Mouse (Mus musculus): ENCODE data around the gene Ide. TPM values are rescaled to one million over a fixed set of nuclear protein-coding genes. Genes with fewer than 3 reads are reported as not detected.

Gene Ide
- 41.2 and 43.2 TPM in 2 replicates for polyA plus RNA-seq (2015; fragmentation: Nextera tagmentation; extraction: Ambion mirVana)

DNA sequence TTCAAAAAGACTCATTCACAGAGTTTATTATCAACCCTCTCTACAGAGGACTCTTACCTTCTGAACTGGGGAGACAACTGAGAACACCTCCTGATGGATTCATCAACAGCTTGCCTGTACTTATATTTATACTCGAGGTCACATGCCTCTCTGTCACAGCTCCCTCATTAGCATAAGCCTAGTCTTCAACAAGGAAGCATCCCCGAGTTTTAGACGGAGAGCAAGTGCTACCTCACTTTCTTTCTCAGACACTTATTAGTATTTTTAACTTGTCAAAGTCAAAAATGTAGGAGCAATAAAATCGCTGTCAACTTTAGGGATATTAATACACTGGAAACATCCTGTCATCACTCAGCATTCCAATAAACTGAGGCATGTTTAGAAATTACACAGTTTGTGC, at the start of gene Ide:
Gene Ide, minus strand, starts transcription at position 101 of the 400 bp plus-strand sequence.
- ATAC-seq (ENCODE audit: low FRiP score, low read depth) = no peak
- 79% methylated on average over 4 of the region's 4 CpGs for WGBS
- Histone ChIP-seq H3K27me3 (no peaks in the 10 kb centered on the region), H3K27ac (replicated peaks) (no peak within 1 kb of the TSS), H3K4me2 (no peak within 1 kb of the TSS), H3K4me1 (replicated peaks) (no peaks in the 10 kb centered on the region), H3K4me3 (no peak within 1 kb of the TSS), H3K9ac (no peak within 1 kb of the TSS), H3K9me3 (no peaks in the 10 kb centered on the region), H3K36me3 (no peaks in the 10 kb centered on the region)

DNA sequence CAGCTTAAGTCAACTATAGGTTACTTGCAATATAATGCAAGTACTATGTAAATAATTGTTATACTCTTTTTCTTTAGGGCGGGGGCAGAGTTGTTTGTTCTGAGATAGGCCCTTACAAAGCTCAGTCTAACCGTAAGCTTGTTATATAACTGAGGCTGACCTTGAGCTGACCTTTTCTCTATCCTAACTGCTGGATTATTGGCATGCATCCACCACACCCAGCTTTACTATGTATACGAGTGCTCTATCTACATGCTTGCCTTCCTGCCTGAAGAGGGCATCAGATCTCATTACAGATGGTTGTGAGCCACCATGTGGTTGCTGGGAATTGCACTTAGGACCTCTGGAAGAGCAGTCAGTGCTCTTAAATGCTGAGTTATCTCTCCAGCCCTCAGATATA, 48.5 kb upstream of the Ide start:
- Histone ChIP-seq H3K27me3 (no peaks in the 10 kb centered on the region), H3K36me3 (0 out of 2 replicates have a peak, but pooled peaks cover 6% of the 10 kb centered on the region), H3K9ac (no peak overlapping the region), H3K4me1 (replicated peaks) (no peaks in the 10 kb centered on the region), H3K4me3 (no peak overlapping the region), H3K4me2 (no peak overlapping the region), H3K27ac (replicated peaks) (no peak overlapping the region), H3K9me3 (no peaks in the 10 kb centered on the region)
- ATAC-seq (ENCODE audit: low FRiP score, low read depth) = no peak
- WGBS = 79% methylated on average over 3 of the region's 3 CpGs

DNA sequence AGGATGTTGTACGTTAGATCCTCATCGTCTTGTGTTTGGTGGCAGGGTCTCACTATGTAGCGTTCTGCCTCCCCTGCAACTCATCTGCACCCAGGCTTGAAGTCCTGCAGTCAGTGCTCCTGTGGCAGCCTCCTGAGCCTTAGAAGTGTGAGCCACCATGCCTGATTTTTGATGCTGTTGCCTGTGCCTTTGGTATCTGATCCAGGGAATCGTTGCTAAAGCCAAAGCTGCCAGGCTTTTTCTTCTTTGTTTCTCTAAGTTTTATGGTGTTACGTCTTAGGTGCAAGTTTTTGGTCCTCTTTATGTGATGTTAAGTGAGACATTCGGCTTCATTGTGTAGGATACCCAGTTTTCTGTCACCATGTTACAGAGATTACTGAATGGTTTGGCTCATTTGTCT, 41.2 kb upstream of the Ide start:
- peaks cover 13% of the 10 kb centered on the region for H3K4me1 ChIP-seq (replicated peaks)
- H3K4me3 ChIP-seq = no peak overlapping the region
- no peaks in the 10 kb centered on the region for H3K9me3 ChIP-seq
- 84% methylated on average over 6 of the region's 6 CpGs for WGBS
- no peak overlapping the region for H3K9ac ChIP-seq
- H3K27ac ChIP-seq (replicated peaks) = no peak overlapping the region
- no peak for ATAC-seq (ENCODE audit: low FRiP score, low read depth)
- no peak overlapping the region for H3K4me2 ChIP-seq
- no peaks in the 10 kb centered on the region for H3K27me3 ChIP-seq
- no peaks in the 10 kb centered on the region for H3K36me3 ChIP-seq

DNA sequence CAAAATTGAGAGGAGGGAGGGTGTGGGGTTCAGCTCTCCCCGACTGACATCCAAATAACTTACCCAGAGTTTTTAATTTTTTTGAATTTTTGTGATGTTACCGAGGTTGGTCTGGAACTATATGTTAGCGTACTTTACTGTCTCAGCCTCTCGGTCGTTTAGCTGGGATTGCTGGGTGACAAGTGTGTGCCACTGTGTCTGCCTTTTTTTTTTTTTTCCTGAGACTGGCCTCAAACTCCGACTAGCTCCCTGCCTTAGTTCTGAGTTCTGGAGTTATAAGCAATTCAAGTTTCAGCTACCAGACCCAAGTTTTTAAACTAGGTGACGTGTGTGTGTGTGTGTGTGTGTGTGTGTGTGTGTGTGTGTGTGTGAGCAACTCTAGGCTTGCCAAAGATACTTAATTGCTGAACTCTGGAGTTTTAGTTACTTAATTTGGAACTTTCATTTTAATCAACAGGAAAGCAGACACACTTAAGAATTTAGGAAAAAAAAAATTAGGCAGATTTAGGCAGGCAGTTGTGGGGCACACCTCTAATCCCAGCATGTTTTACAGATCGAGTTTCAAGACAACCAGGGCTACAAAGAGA, 39.8 kb upstream of the Ide start:
- no peaks in the 10 kb centered on the region for H3K36me3 ChIP-seq
- H3K4me3 ChIP-seq = peak overlapping the region; percentile 92
- WGBS = 30% methylated on average over 8 of the region's 8 CpGs
- H3K27me3 ChIP-seq = no peaks in the 10 kb centered on the region
- no peak for ATAC-seq (ENCODE audit: low FRiP score, low read depth)
- peak overlapping the region; percentile 88 for H3K4me2 ChIP-seq
- no peaks in the 10 kb centered on the region for H3K9me3 ChIP-seq
- H3K27ac ChIP-seq (replicated peaks) = no peak overlapping the region
- H3K4me1 ChIP-seq (replicated peaks) = peaks cover 13% of the 10 kb centered on the region
- H3K9ac ChIP-seq = no peak overlapping the region

DNA sequence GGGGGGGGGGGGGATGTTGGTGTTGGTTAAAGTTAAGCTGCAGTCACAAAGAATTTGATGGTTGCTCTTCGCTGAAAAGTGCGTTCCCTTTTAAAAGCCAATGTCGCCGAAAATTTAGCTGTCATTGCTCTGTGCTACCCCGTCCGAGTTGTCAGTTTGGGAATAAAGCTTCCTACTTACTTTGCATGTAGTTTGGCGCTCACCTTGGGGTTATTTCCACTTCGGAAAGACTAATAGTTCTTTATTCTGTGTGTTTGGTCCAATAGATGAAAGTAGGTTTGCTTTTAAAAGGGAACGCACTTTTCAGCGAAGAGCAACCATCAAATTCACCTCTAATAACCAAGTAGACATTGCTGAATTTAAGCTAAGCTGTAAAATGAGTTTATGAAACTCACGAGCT, 39.2 kb upstream of the Ide start:
- Histone ChIP-seq H3K9me3 (no peaks in the 10 kb centered on the region), H3K4me3 (peak overlapping the region; percentile 92), H3K9ac (peak overlapping the region; percentile 25; the same call in 1 of the 2 replicates), H3K36me3 (no peaks in the 10 kb centered on the region), H3K4me2 (peak overlapping the region; percentile 88), H3K27ac (replicated peaks) (no peak overlapping the region), H3K4me1 (replicated peaks) (peaks cover 13% of the 10 kb centered on the region), H3K27me3 (no peaks in the 10 kb centered on the region)
- no peak for ATAC-seq (ENCODE audit: low FRiP score, low read depth)
- WGBS = 3% methylated on average over 11 of the region's 11 CpGs

DNA sequence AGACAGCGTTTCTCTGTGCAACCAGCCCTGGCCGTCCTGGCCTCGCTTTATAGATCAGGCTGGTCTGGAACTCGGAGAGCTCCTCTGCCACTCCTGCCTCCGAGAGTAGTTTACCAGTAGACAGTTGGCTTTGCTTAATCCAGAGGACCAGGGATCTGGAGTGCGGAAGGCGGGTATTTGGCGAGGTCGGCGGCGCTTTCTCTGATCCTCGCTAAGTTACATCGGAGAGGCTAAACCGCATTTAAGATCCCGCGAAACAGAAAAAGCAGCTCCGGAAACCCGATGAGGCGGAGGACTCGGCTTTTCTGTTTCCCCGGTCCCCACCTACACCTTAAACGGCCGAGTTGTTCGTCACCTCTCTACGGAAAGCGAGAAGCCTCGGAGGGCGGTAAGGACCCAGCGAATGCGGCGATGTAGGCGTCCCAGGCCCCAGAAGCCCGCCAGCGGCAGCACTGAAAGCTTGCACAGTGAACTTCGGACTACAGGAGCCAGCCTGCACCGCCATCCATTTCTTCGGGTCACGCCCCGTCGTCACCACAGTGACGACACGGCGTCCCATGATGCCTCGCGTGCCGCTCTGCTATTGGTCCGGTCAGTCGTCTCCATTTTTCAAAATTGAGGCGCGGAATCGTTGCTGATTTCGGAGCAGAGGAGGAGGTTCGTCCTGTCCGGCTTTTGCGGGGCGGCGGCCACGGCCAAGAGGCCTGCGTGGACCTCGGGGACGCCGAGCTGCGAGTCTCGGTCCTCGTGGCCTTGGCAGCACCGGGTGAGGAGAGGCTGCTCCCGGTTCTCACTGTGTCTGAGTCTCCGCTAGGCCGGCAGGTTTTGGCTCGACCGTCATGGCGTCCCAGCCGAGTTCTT, 38.3 kb upstream of the Ide start, which contains the start of gene Kif11:
Gene Kif11, plus strand, starts transcription at position 649 of the 861 bp plus-strand sequence.
- Histone ChIP-seq H3K36me3 (no peaks in the 10 kb centered on the region), H3K9me3 (no peaks in the 10 kb centered on the region), H3K4me1 (replicated peaks) (peaks cover 13% of the 10 kb centered on the region), H3K9ac (peak within 1 kb of the TSS; percentile 75), H3K4me2 (peak within 1 kb of the TSS; percentile 88), H3K4me3 (peak within 1 kb of the TSS; percentile 92), H3K27ac (replicated peaks) (peak within 1 kb of the TSS; percentile 95), H3K27me3 (no peaks in the 10 kb centered on the region)
- peak; percentile 99 for ATAC-seq (ENCODE audit: low FRiP score, low read depth)
- under 1% methylated on average over 73 of the region's 73 CpGs for WGBS

DNA sequence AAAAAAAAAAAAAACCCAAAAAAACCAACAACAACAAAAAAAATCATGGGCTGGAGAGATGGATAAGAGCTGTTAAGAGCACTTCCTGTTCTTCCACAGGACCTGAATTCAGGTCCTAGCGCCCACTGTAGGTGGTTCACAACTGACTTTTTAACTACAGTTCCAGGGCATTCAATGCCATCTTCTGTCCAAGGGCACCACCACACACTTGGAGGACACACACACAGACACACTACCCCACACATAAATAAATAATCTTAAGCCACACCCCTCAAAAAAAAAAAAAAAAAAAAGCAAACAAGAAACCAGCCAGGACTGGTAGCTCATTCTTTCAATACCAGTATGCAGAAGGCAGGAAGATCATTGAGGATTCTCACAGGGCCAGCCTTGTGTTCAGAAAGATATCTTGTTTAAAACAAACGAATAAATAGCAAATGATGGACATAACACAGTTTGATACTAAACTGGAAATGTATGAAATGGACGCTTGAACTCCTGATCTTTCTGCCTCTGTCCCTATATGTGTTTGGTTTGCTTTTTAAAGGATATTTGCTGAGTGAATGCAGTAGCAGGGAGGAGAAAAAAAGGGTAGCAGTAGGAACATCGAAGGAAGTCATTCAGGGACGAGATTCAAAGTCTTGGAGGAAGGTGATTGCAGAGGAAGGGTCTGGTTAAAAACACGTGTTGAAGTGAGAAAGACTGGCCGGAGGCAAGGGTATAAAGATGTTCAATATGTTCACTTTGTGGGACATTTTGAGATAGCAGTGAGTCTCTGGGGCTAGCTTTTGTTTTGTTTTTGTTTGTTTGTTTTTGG, 37.5 kb upstream of the Ide start:
- H3K27ac ChIP-seq (replicated peaks) = peak overlapping the region; percentile 95
- 25% methylated on average over 7 of the region's 7 CpGs for WGBS
- no peaks in the 10 kb centered on the region for H3K27me3 ChIP-seq
- H3K4me2 ChIP-seq = peak overlapping the region; percentile 88
- peak overlapping the region; percentile 75 for H3K9ac ChIP-seq
- H3K9me3 ChIP-seq = no peaks in the 10 kb centered on the region
- H3K4me3 ChIP-seq = peak overlapping the region; percentile 92
- peaks cover 13% of the 10 kb centered on the region for H3K4me1 ChIP-seq (replicated peaks)
- ATAC-seq (ENCODE audit: low FRiP score, low read depth) = no peak
- H3K36me3 ChIP-seq = no peaks in the 10 kb centered on the region

DNA sequence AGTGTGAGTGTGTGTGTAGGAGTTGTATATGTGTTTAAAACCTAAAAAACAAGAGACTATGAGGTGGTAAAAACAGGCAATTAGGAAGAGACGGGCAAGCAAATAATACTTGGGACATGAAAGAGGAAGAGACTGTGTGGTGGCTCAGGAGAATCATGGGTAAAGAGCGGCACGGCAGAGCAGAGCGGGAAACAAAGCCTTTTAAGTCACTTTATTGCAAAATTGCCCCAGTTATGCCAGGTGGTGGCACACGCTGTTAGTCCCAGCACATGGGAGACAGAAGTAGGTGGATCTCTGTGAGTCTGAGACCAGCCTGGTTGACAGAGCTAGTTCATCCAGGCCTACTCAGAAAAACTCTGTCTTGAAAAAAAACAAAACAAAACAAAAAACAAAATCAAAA, 32.7 kb upstream of the Ide start:
- H3K4me3 ChIP-seq = no peak overlapping the region
- H3K9ac ChIP-seq = no peak overlapping the region
- no peak overlapping the region for H3K4me2 ChIP-seq
- H3K4me1 ChIP-seq (replicated peaks) = peaks cover 6% of the 10 kb centered on the region
- no peaks in the 10 kb centered on the region for H3K36me3 ChIP-seq
- H3K27ac ChIP-seq (replicated peaks) = no peak overlapping the region
- H3K9me3 ChIP-seq = no peaks in the 10 kb centered on the region
- no peak for ATAC-seq (ENCODE audit: low FRiP score, low read depth)
- WGBS = 91% methylated on average over 5 of the region's 5 CpGs
- no peaks in the 10 kb centered on the region for H3K27me3 ChIP-seq

DNA sequence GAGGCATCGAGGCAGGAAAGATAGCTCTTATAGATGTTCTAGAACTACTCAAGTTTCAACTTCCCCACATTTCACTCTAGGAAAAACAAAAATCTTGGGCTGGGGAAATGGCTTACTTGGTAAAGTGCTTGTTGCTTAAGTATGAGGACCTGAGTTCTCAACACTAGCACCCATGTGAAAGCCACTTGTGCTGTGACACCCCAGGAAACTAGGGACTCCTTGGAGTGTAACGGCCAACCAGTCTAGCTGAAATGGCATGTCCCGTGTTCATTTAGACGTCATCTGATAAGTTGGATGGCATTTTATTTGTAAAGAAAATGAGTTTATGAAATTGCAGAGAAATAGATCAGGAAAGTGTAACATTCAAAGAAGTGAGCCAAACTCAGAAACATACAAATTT, 32.3 kb upstream of the Ide start:
- Histone ChIP-seq H3K9me3 (no peaks in the 10 kb centered on the region), H3K9ac (no peak overlapping the region), H3K27ac (replicated peaks) (no peak overlapping the region), H3K4me2 (no peak overlapping the region), H3K4me1 (replicated peaks) (peaks cover 2% of the 10 kb centered on the region; the same call in 1 of the 2 replicates), H3K4me3 (no peak overlapping the region), H3K36me3 (no peaks in the 10 kb centered on the region), H3K27me3 (no peaks in the 10 kb centered on the region)
- ATAC-seq (ENCODE audit: low FRiP score, low read depth) = no peak
- WGBS = 87% methylated on average over 4 of the region's 4 CpGs

DNA sequence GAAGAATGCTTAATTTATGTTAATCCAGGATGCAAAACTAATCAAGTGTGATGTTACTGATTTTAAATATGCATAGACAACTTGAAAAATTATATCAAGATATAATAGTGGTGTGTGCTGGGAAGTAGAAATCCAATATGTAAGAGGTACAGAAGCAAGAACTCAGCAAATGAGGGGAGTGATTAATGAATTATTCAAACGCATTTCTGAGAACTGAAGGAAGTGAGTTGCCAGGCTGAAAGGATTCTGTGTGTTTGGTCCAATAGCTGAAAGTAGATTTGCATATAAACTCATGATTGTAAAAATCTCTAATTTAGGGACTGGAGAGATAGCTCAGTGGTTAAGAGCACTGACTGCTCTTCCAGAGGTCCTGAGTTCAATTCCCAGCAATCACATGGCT, 31.3 kb upstream of the Ide start:
- no peak overlapping the region for H3K9ac ChIP-seq

DNA sequence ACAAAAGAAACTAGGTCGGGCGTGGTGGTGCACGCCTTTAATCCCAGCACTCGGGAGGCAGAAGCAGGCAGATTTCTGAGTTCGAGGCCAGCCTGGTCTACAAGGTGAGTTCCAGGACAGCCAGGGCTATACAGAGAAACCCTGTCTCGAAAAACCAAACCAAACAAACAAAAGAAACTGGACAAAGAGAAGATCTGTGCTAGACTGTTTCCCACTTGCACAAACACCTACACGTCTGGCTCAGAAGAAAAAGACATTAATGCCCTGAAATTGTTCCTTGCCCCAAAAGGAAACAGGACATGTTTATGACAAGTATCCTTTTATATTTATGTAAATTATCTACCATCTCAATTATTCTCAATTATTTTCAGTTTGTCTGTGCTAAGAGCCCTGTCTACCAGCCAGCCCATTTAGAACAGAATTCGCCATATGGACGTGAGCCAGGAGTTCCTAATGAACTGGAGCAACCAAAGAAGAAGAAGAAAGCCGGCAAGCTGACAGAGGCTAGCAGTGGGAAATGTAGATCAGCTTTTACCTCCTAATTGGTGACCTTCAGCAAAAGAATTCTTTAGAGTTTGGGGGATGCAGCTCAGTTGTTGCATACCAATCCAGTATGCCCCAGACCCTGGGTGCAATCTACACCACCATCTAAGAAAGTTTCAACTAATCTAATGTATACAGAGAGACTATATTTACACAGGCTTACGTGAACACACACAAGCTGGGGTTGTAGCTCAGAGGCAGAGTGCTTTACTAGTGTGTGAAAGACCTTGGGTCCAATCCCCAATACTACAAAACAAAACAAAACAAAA, 25.7 kb upstream of the Ide start:
- H3K4me1 ChIP-seq (replicated peaks) = no peaks in the 10 kb centered on the region
- H3K9me3 ChIP-seq = no peaks in the 10 kb centered on the region
- no peak overlapping the region for H3K27ac ChIP-seq (replicated peaks)
- H3K9ac ChIP-seq = no peak overlapping the region
- no peak for ATAC-seq (ENCODE audit: low FRiP score, low read depth)
- WGBS = 71% methylated on average over 11 of the region's 11 CpGs
- H3K27me3 ChIP-seq = no peaks in the 10 kb centered on the region
- no peak overlapping the region for H3K4me3 ChIP-seq
- H3K4me2 ChIP-seq = no peak overlapping the region
- H3K36me3 ChIP-seq = no peaks in the 10 kb centered on the region

More for the DNA sequence above, 31.3 kb upstream of the Ide start:
- Histone ChIP-seq H3K4me2 (no peak overlapping the region), H3K9me3 (no peaks in the 10 kb centered on the region), H3K4me1 (replicated peaks) (no peaks in the 10 kb centered on the region), H3K27ac (replicated peaks) (no peak overlapping the region), H3K4me3 (no peak overlapping the region), H3K36me3 (no peaks in the 10 kb centered on the region), H3K27me3 (no peaks in the 10 kb centered on the region)
- WGBS = 59% methylated on average over 1 of the region's 1 CpGs
- ATAC-seq (ENCODE audit: low FRiP score, low read depth) = no peak
